Mouse (Mus musculus) NIH3T3 (cell line): ENCODE measurements around the gene Ran.
A peak's percentile ranks its signal among the peaks of the same experiment; 100 is the strongest.
"Not testable (repeated sequence)": the region's sequence is repeated elsewhere in the genome, so short reads cannot be mapped to it uniquely, and the experiment has no call there.

Source experiments
- DNase-seq: peaks from one replicate; pipeline ENCODE4 v3.0.0-alpha.2; 2012; ENCODE audit warnings: low read depth

The Ran gene

GRCm38 (mm10) chr5:129019497-129020299 is at the start of gene Ran:
Ran (plus strand) TSS chr5:129020069.
- peak; percentile 98 for DNase-seq

GRCm38 (mm10) chr5:128970878-128971277 is 49.0 kb upstream of the Ran start:
- DNase-seq = no peak

- DNase-seq = peak; percentile 85
These were observed 48.6 kb upstream of the Ran start for GRCm38 (mm10) chr5:128971298-128971697.

GRCm38 (mm10) chr5:128976266-128976665 is 43.6 kb upstream of the Ran start:
- peak; percentile 15 for DNase-seq

- not testable (repeated sequence) for DNase-seq
These were observed 42.4 kb upstream of the Ran start for GRCm38 (mm10) chr5:128977466-128977865.

- DNase-seq = no peak
These were observed 40.9 kb upstream of the Ran start for GRCm38 (mm10) chr5:128978957-128979356.

- no peak for DNase-seq
These were observed 39.0 kb upstream of the Ran start for GRCm38 (mm10) chr5:128980857-128981256.

GRCm38 (mm10) chr5:128981607-128982006 is 38.3 kb upstream of the Ran start:
- peak; percentile 72 for DNase-seq

GRCm38 (mm10) chr5:128984536-128984935 is 35.3 kb upstream of the Ran start:
- no peak for DNase-seq

GRCm38 (mm10) chr5:128985946-128986345 is 33.9 kb upstream of the Ran start:
- no peak for DNase-seq

- no peak for DNase-seq
These were observed 32.5 kb upstream of the Ran start for GRCm38 (mm10) chr5:128987141-128987954.

- DNase-seq = peak; percentile 76
These were observed 19.0 kb upstream of the Ran start for GRCm38 (mm10) chr5:129000706-129001468.

GRCm38 (mm10) chr5:129002571-129003011 is 17.3 kb upstream of the Ran start:
- DNase-seq = no peak

GRCm38 (mm10) chr5:129005416-129005815 is 14.5 kb upstream of the Ran start:
- peak; percentile 23 for DNase-seq

GRCm38 (mm10) chr5:129006031-129006788 is 13.7 kb upstream of the Ran start:
- no peak for DNase-seq

GRCm38 (mm10) chr5:129007105-129007957 is 12.5 kb upstream of the Ran start:
- DNase-seq = no peak

- DNase-seq = peak; percentile 48
These were observed 11.9 kb upstream of the Ran start for GRCm38 (mm10) chr5:129008008-129008407.

GRCm38 (mm10) chr5:129008412-129008826 is 11.4 kb upstream of the Ran start, which contains the start of gene Stx2:
Stx2 (minus strand) TSS chr5:129008574.
- peak; percentile 97 for DNase-seq

GRCm38 (mm10) chr5:129009577-129009976 is 10.3 kb upstream of the Ran start:
- no peak for DNase-seq

GRCm38 (mm10) chr5:129010937-129011336 is 8.9 kb upstream of the Ran start:
- DNase-seq = no peak
